Mouse (Mus musculus) midbrain, postnatal 0 days (tissue): ENCODE measurements around the gene Zbtb1. TPM values are rescaled to one million over a fixed set of nuclear protein-coding genes. Genes with fewer than 3 reads are reported as not detected.

ENCODE experiments used
- ATAC-seq: fragments of 200-750 bp; cut with Nextera tagmentation; 2 replicates; pipeline ENCODE4 v1.8.0; 2017; ENCODE audit warnings: moderate number of reproducible peaks, mild to moderate bottlenecking, moderate TSS enrichment, moderate library complexity; ENCODE audit not compliant: low FRiP score
- DNase-seq: peaks from one replicate; pipeline ENCODE4 v3.0.0-alpha.2; 2015; ENCODE audit warnings: low spot score
- H3K27ac ChIP-seq: fragments of 300-500 bp; sonication (generic); 2 replicates; pipeline ENCODE4 v1.5.1; 2014; ENCODE audit warnings: low read depth, mild to moderate bottlenecking, low read length, mixed read lengths
- H3K27me3 ChIP-seq: fragments of 300-500 bp; sonication (generic); 2 replicates; pipeline ENCODE4 v1.6.1; 2014; ENCODE audit warnings: low read length, control low read depth, mixed read lengths; ENCODE audit not compliant: insufficient read depth
- H3K36me3 ChIP-seq: fragments of 300-500 bp; sonication (generic); 2 replicates; pipeline ENCODE4 v1.6.1; 2014; ENCODE audit warnings: low read length, control low read depth, mixed read lengths; ENCODE audit not compliant: insufficient read depth
- H3K4me1 ChIP-seq: fragments of 300-500 bp; sonication (generic); 2 replicates; pipeline ENCODE4 v1.6.1; 2014; ENCODE audit warnings: mild to moderate bottlenecking, control low read depth, antibody characterized with exemption, low read length, mixed read lengths; ENCODE audit not compliant: insufficient read depth
- H3K4me2 ChIP-seq: fragments of 300-500 bp; sonication (generic); 2 replicates; pipeline ENCODE4 v1.6.1; 2014; ENCODE audit warnings: low read depth, mild to moderate bottlenecking, low read length, mixed read lengths; ENCODE audit not compliant: poor library complexity, severe bottlenecking
- H3K4me3 ChIP-seq: fragments of 300-500 bp; sonication (generic); 2 replicates; pipeline ENCODE4 v1.5.1; 2014; ENCODE audit warnings: low read depth, mild to moderate bottlenecking, low read length, moderate library complexity
- H3K9ac ChIP-seq: fragments of 300-500 bp; sonication (generic); replicated peaks from 2 replicates; pipeline ENCODE4 v1.6.1; 2014; ENCODE audit warnings: mild to moderate bottlenecking, low read length, moderate library complexity, mixed read lengths; ENCODE audit not compliant: poor library complexity, severe bottlenecking
- H3K9me3 ChIP-seq: fragments of 300-500 bp; sonication (generic); 2 replicates; pipeline ENCODE4 v1.6.1; 2016; ENCODE audit warnings: low read length, control low read depth
- CTCF ChIP-seq: IDR thresholded peaks from 2 replicates; pipeline ENCODE4 v1.5.1; 2016; ENCODE audit warnings: antibody characterized with exemption, mild to moderate bottlenecking
- WGBS: fragments of 180-500 bp; shearing (Covaris S2); extraction: QIAGEN DNeasy Blood & Tissue Kit; methylation state at CpG from one replicate; pipeline ENCODE4 v1.1.7; 2014; 5-methylcytosine and 5-hydroxymethylcytosine counted together
- polyA plus RNA-seq: library from polyadenylated mRNA; unstranded; fragments of >200 nt; fragmentation: Nextera tagmentation; extraction: Ambion mirVana; gene quantifications from 2 replicates; pipeline ENCODE4 v1.2.1, GENCODE M21; 2015
- total RNA-seq: library from RNA; depleted of rRNA; stranded (reverse); fragments of >200 nt; gene quantifications from 2 replicates; pipeline ENCODE4 v1.2.3, GENCODE M21; 2014

Zbtb1 gene
- total and polyA plus RNA-seq, 2 experiments from 2014 or later = 1.9 to 2.9 TPM

- no peaks in the 10 kb centered on the region for H3K27me3 ChIP-seq
- no peak for TF ChIP-seq CTCF
- 72% methylated on average over 6 of the region's 6 CpGs for WGBS
These were observed 3.9 kb downstream of the Zbtb1 start for GRCm38 (mm10) chr12:76373991-76374390.

GRCm38 (mm10) chr12:76374911-76375310 lies 4.8 kb downstream of the Zbtb1 start:
- Histone ChIP-seq H3K4me3 (no peak overlapping the region), H3K36me3 (no peaks in the 10 kb centered on the region), H3K4me1 (no peaks in the 10 kb centered on the region), H3K9ac (no peak overlapping the region), H3K27me3 (no peaks in the 10 kb centered on the region), H3K9me3 (no peaks in the 10 kb centered on the region), H3K4me2 (no peak overlapping the region), H3K27ac (no peak overlapping the region)
- no peak for TF ChIP-seq CTCF
- 86% methylated on average over 4 of the region's 4 CpGs for WGBS
- ATAC-seq (no peak), DNase-seq (no peak)

More at GRCm38 (mm10) chr12:76373991-76374390, 3.9 kb downstream of the Zbtb1 start:
- Histone ChIP-seq H3K9me3 (no peaks in the 10 kb centered on the region), H3K36me3 (no peaks in the 10 kb centered on the region), H3K4me3 (no peak overlapping the region), H3K4me2 (no peak overlapping the region), H3K9ac (no peak overlapping the region), H3K4me1 (no peaks in the 10 kb centered on the region), H3K27ac (no peak overlapping the region)
- DNase-seq (no peak), ATAC-seq (no peak)

GRCm38 (mm10) chr12:76375506-76375905 lies 5.4 kb downstream of the Zbtb1 start:
- no peak for ATAC-seq
- Histone ChIP-seq H3K4me2 (no peak overlapping the region), H3K9me3 (no peaks in the 10 kb centered on the region), H3K27me3 (no peaks in the 10 kb centered on the region), H3K9ac (no peak overlapping the region), H3K4me1 (no peaks in the 10 kb centered on the region), H3K4me3 (no peak overlapping the region), H3K36me3 (no peaks in the 10 kb centered on the region), H3K27ac (no peak overlapping the region)
- TF ChIP-seq CTCF = no peak
- DNase-seq = no peak
- 86% methylated on average over 3 of the region's 3 CpGs for WGBS

- DNase-seq = peak; percentile 44
- 33% methylated on average over 7 of the region's 7 CpGs for WGBS
- TF ChIP-seq CTCF = peak; percentile 66
These were observed 6.6 kb downstream of the Zbtb1 start for GRCm38 (mm10) chr12:76376649-76377048.

GRCm38 (mm10) chr12:76377059-76377458 lies 7.0 kb downstream of the Zbtb1 start:
- H3K4me3 ChIP-seq = no peak overlapping the region
- ATAC-seq (no peak), DNase-seq (no peak)
- H3K4me1 ChIP-seq = no peaks in the 10 kb centered on the region
- no peaks in the 10 kb centered on the region for H3K9me3 ChIP-seq
- H3K36me3 ChIP-seq = no peaks in the 10 kb centered on the region
- TF ChIP-seq CTCF = no peak
- H3K27me3 ChIP-seq = no peaks in the 10 kb centered on the region
- H3K9ac ChIP-seq = no peak overlapping the region
- no peak overlapping the region for H3K27ac ChIP-seq
- H3K4me2 ChIP-seq = no peak overlapping the region
- WGBS = 96% methylated on average over 6 of the region's 6 CpGs

More at GRCm38 (mm10) chr12:76376649-76377048, 6.6 kb downstream of the Zbtb1 start:
- H3K9ac ChIP-seq = no peak overlapping the region
- H3K9me3 ChIP-seq = no peaks in the 10 kb centered on the region
- H3K36me3 ChIP-seq = no peaks in the 10 kb centered on the region
- H3K27me3 ChIP-seq = no peaks in the 10 kb centered on the region
- no peaks in the 10 kb centered on the region for H3K4me1 ChIP-seq
- ATAC-seq = no peak
- H3K4me3 ChIP-seq = no peak overlapping the region
- H3K27ac ChIP-seq = no peak overlapping the region
- H3K4me2 ChIP-seq = no peak overlapping the region

- Histone ChIP-seq H3K4me2 (no peak overlapping the region), H3K9me3 (no peaks in the 10 kb centered on the region), H3K4me3 (no peak overlapping the region), H3K27me3 (no peaks in the 10 kb centered on the region), H3K27ac (no peak overlapping the region), H3K36me3 (no peaks in the 10 kb centered on the region), H3K4me1 (no peaks in the 10 kb centered on the region), H3K9ac (no peak overlapping the region)
- ATAC-seq (no peak), DNase-seq (no peak)
- WGBS = 94% methylated on average over 3 of the region's 3 CpGs
- TF ChIP-seq CTCF = no peak
These were observed 7.7 kb downstream of the Zbtb1 start for GRCm38 (mm10) chr12:76377726-76378125.
